Mouse (Mus musculus) erythroblast, embryonic 14.5 days (primary cell): Measurements from ENCODE around the gene Jdp2.

Source experiments
- GATA1 ChIP-seq: IDR thresholded peaks from 2 replicates; pipeline ENCODE4 v1.6.1; 2012; ENCODE audit warnings: low read length, inconsistent platforms, mixed read lengths
- TAL1 ChIP-seq: IDR thresholded peaks from 3 replicates; pipeline ENCODE4 v1.6.1; 2012; ENCODE audit warnings: low read length, inconsistent platforms, mixed read lengths

- TF ChIP-seq GATA1 (no peak), TAL1 (no peak)
Observed at GRCm38 (mm10) chr12:85598053-85598452, 774 bp upstream of the Jdp2 start.
